Mouse (Mus musculus) ES-E14 (cell line): ENCODE results near the gene Sae1.

ENCODE experiments used
- MAFK ChIP-seq: IDR thresholded peaks from 2 replicates; pipeline ENCODE4 v1.6.1; 2014; ENCODE audit warnings: mild to moderate bottlenecking, low read depth, low read length, inconsistent platforms; ENCODE audit not compliant: insufficient read depth
- ZNF384 ChIP-seq: IDR thresholded peaks from 2 replicates; pipeline ENCODE4 v1.6.1; 2012; ENCODE audit warnings: low read depth, low read length, inconsistent platforms

- TF ChIP-seq ZNF384 = no peak
- TF ChIP-seq MAFK = no peak
Measured at GRCm38 (mm10) chr7:16402449-16402848, 14.8 kb upstream of the Sae1 start.
